Comparison of ENCODE assay signal across 8 mouse cellular contexts in genomic region chr12:30596818-30597407, GRCm38 (mm10). TPM values are rescaled to one million over a fixed set of nuclear protein-coding genes. Genes with fewer than 3 reads are reported as not detected.
DNase-seq lines count a peak whose midpoint lies in the region; ATAC-seq and TF ChIP-seq lines count a peak whose summit lies in the region.

No protein-coding gene starts in this region.

- H3K27me3 ChIP-seq in heart, embryonic 12.5 days (replicated peaks) = peaks cover 6% of the 10 kb centered on the region; the same call in 1 of the 2 replicates

- H3K4me3 ChIP-seq in heart, embryonic 12.5 days = no peak overlapping the region
- H3K4me3 ChIP-seq in cortical plate, adult 2 months (ENCODE audit: insufficient read depth, low read length) = no peak overlapping the region

- ATAC-seq in heart, embryonic 12.5 days (ENCODE audit: insufficient number of reproducible peaks, low FRiP score) = no peak
- peak; percentile 95 for ATAC-seq in megakaryocyte-erythroid progenitor cell, adult 5-6 weeks (replicated peaks; ENCODE audit: low FRiP score, low TSS enrichment, poor library complexity, severe bottlenecking)

- intact Hi-C loops in heart, postnatal 14 days (cut with DNase I) = loop anchor here (1.0 kb wide), 2 partner anchors 293 to 408 kb away; no protein-coding TSS in a partner anchor

- no peak for TF ChIP-seq POLR2A in cortical plate, adult 2 months (IDR thresholded peaks at IDR 0.05; ENCODE audit: extremely low read depth, insufficient read depth, low read length)

- peak; percentile 87 for TF ChIP-seq CTCF in cortical plate, adult 2 months (IDR thresholded peaks at IDR 0.05; ENCODE audit: extremely low read depth, insufficient read depth, low read length)

- H3K4me1 ChIP-seq in heart, embryonic 12.5 days (replicated peaks) = no peaks in the 10 kb centered on the region
- H3K4me1 ChIP-seq in cortical plate, adult 2 months (ENCODE audit: control insufficient read depth, insufficient read depth, low read length) = no peaks in the 10 kb centered on the region; the same call in 1 of the 2 replicates

- H3K4me2 ChIP-seq in heart, embryonic 12.5 days = no peak overlapping the region

- H3K9ac ChIP-seq in heart, embryonic 12.5 days = no peak overlapping the region

- DNase-seq in heart, adult 11 months = peak; percentile 90
- DNase-seq in WW6 (ENCODE audit: low read depth, low spot score) = peak; percentile 29
- peak; percentile 44 to 62 for DNase-seq in heart, postnatal 14 days
- DNase-seq in layer of hippocampus, adult 8-10 months (ENCODE audit: low spot score in 2 of 2) = peak; percentile 23 to 57
- DNase-seq in skeletal muscle tissue, adult 2 months (ENCODE audit: low read depth, low spot score) = peak; percentile 17

- no peaks in the 10 kb centered on the region; the same call in 1 of the 2 replicates for H3K36me3 ChIP-seq in heart, embryonic 12.5 days

- no peaks in the 10 kb centered on the region for H3K9me3 ChIP-seq in heart, embryonic 12.5 days (replicated peaks)

- WGBS in heart, embryonic 12.5 days = 35% methylated on average over 8 of the region's 8 CpGs

- no peak overlapping the region for H3K27ac ChIP-seq in heart, embryonic 12.5 days (ENCODE audit: poor library complexity, severe bottlenecking)
- no peak overlapping the region for H3K27ac ChIP-seq in cortical plate, adult 2 months (ENCODE audit: insufficient read depth, low read length)

RNA-seq across cellular contexts. Expression of gene Tmem18, which starts 12.7 kb away (rescaled TPM):
- 14.8 and 15.4 TPM in 2 replicates for polyA plus RNA-seq in heart, embryonic 12.5 days (2016; fragmentation: Nextera tagmentation; extraction: Ambion mirVana)
- polyA plus RNA-seq in cortical plate, adult 2 months (2012; rRNA removed) = 36.3 and 39.0 TPM in 2 replicates
- total RNA-seq in heart, postnatal 14 days (2021) = 10 to 100 TPM in 1 of 2 experiments, 1 to 10 TPM in 1; 9.8 to 10.1 TPM
- total RNA-seq in layer of hippocampus, adult 8-10 months (2022) = 10 to 100 TPM; 36.4 to 38.4 (median 37.2) TPM
- total RNA-seq in megakaryocyte-erythroid progenitor cell, adult 5-6 weeks (2014; fragmentation: Nextera tagmentation) = 11.9 and 12.4 TPM in 2 replicates
- total RNA-seq in megakaryocyte-erythroid progenitor cell, adult 5-6 weeks (2017) = 13.6 and 18.6 TPM in 2 replicates

Comparison
In these comparisons a context has a peak if more than half of its experiments do, and no peak if none do; other contexts are left out.
1. DNase-seq: peak in every context shown above with its lines; median percentile 90 in heart, adult 11 months; 53 in heart, postnatal 14 days; 40 in layer of hippocampus, adult 8-10 months; 29 in WW6; 17 in skeletal muscle tissue, adult 2 months.